Mouse (Mus musculus): Measurements from ENCODE around the gene Myl4. TPM values are rescaled to one million over a fixed set of nuclear protein-coding genes. Genes with fewer than 3 reads are reported as not detected.

Myl4 gene
- polyA plus RNA-seq, 1 experiment from 2014 or later, result 1.7 TPM

DNA sequence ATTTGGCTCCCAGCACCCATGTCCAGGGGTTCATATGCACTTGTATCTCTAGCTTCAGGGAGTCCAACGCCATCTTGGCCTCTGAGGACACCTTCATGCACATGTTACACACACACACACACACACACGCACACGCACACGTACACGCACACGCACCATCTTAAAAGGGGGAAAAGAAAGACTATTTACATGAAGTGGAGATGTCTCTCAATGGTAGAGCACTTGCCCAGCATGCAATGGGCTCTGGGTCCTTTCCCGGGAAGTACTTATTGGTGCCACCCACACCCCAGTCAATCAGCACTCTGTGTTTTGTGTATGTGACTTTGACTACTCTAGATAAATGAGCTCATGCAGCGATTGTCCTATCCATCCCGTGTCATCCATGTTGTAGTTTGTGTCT is 37.4 kb downstream of the Myl4 start:
- no peaks in the 10 kb centered on the region for H3K4me1 ChIP-seq (ENCODE audit: control insufficient read depth, insufficient read depth, low read length)
- H3K36me3 ChIP-seq (ENCODE audit: control insufficient read depth, insufficient read depth, low read length), result no peaks in the 10 kb centered on the region
- no peaks in the 10 kb centered on the region for H3K27me3 ChIP-seq (replicated peaks; ENCODE audit: control insufficient read depth, insufficient read depth, low read length)
- H3K4me2 ChIP-seq (ENCODE audit: low read length), result no peak overlapping the region
- WGBS, result 92% methylated on average over 9 of the region's 9 CpGs
- no peak overlapping the region for H3K9ac ChIP-seq (ENCODE audit: low read length)
- ATAC-seq (no peak), DNase-seq (ENCODE audit: low spot score) (no peak)
- H3K4me3 ChIP-seq (ENCODE audit: low read depth, low read length), result no peak overlapping the region
- H3K27ac ChIP-seq (ENCODE audit: low read depth, low read length), result no peak overlapping the region
- H3K9me3 ChIP-seq (replicated peaks; ENCODE audit: control insufficient read depth, low read length), result no peaks in the 10 kb centered on the region

DNA sequence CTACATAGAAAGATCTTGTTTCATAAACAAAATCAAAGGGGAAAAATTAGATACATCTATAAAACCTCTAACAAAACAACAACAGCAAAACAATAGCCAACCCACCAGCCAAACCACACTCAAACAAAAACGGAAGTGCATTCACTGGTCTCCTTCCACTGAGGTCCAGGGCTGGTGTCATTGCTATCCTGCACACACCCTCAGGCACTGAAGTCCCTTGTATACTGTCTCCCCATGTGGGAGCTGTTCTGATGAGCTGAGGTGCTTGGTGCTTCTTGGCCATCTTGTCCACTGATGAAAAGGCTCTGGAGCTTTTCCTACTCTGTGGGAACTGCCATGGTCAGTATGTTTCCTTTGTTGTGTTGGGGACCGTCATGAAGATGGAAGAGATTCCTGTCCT is 38.0 kb downstream of the Myl4 start:
- Histone ChIP-seq H3K27me3 (replicated peaks; ENCODE audit: control insufficient read depth, insufficient read depth, low read length) (no peaks in the 10 kb centered on the region), H3K9ac (ENCODE audit: low read length) (no peak overlapping the region), H3K36me3 (ENCODE audit: control insufficient read depth, insufficient read depth, low read length) (no peaks in the 10 kb centered on the region), H3K4me1 (ENCODE audit: control insufficient read depth, insufficient read depth, low read length) (no peaks in the 10 kb centered on the region), H3K27ac (ENCODE audit: low read depth, low read length) (no peak overlapping the region), H3K4me3 (ENCODE audit: low read depth, low read length) (no peak overlapping the region), H3K4me2 (ENCODE audit: low read length) (no peak overlapping the region), H3K9me3 (replicated peaks; ENCODE audit: control insufficient read depth, low read length) (no peaks in the 10 kb centered on the region)
- ATAC-seq, result no peak
- no peak for DNase-seq (ENCODE audit: low spot score)
- 96% methylated on average over 2 of the region's 2 CpGs for WGBS

DNA sequence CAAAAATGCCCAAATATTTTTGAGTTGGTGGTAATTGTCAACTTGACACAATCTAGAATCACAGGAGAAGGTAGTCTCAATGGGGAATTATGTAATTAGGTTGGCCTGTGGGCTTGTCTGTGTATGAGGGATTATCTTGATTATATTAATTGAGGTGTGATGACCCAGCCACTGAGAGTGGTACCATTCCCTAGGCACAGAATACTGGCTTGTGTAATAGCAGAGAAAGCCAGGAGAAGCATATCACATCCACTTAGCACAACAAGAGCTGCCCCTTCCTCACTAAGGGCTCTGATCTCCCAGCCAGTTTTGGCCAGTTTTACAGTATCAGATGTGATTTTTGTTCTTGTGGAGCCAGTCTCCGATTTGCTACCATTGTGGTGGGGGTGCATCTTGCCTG is 39.1 kb downstream of the Myl4 start:
- WGBS, result 80% methylated on average over 1 of the region's 1 CpGs
- no peaks in the 10 kb centered on the region for H3K27me3 ChIP-seq (replicated peaks; ENCODE audit: control insufficient read depth, insufficient read depth, low read length)
- H3K9ac ChIP-seq (ENCODE audit: low read length), result no peak overlapping the region
- no peak overlapping the region for H3K4me3 ChIP-seq (ENCODE audit: low read depth, low read length)
- H3K36me3 ChIP-seq (ENCODE audit: control insufficient read depth, insufficient read depth, low read length), result no peaks in the 10 kb centered on the region
- no peaks in the 10 kb centered on the region for H3K4me1 ChIP-seq (ENCODE audit: control insufficient read depth, insufficient read depth, low read length)
- DNase-seq (ENCODE audit: low spot score), result no peak
- H3K4me2 ChIP-seq (ENCODE audit: low read length), result no peak overlapping the region
- H3K9me3 ChIP-seq (replicated peaks; ENCODE audit: control insufficient read depth, low read length), result no peaks in the 10 kb centered on the region
- no peak for ATAC-seq
- H3K27ac ChIP-seq (ENCODE audit: low read depth, low read length), result no peak overlapping the region

DNA sequence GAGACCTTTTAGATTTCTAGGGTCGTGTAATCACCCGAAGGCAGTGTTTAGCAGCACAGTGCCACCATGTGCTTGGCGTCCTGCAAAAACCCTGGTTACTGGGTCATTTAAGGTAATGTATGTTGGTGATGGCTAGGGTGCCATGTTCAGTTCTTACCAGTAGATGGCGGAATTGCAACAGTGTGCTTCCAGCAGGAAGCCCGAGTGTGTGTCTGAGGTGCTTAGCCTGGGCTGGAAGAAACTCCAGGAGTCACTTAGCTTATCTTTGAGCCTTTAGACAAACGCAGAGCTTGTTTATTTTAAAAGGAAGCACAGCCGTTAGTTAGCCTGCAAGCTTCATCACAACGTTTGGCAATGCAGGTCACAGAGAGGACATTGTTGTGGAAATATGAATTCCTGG is 39.7 kb downstream of the Myl4 start:
- ATAC-seq, result peak; percentile 68
- H3K4me2 ChIP-seq (ENCODE audit: low read length), result no peak overlapping the region
- no peaks in the 10 kb centered on the region for H3K36me3 ChIP-seq (ENCODE audit: control insufficient read depth, insufficient read depth, low read length)
- H3K9ac ChIP-seq (ENCODE audit: low read length), result no peak overlapping the region
- no peaks in the 10 kb centered on the region for H3K9me3 ChIP-seq (replicated peaks; ENCODE audit: control insufficient read depth, low read length)
- H3K4me3 ChIP-seq (ENCODE audit: low read depth, low read length), result no peak overlapping the region
- DNase-seq (ENCODE audit: low spot score), result peak; percentile 88
- 5% methylated on average over 8 of the region's 8 CpGs for WGBS
- no peaks in the 10 kb centered on the region for H3K4me1 ChIP-seq (ENCODE audit: control insufficient read depth, insufficient read depth, low read length)
- H3K27ac ChIP-seq (ENCODE audit: low read depth, low read length), result no peak overlapping the region
- H3K27me3 ChIP-seq (replicated peaks; ENCODE audit: control insufficient read depth, insufficient read depth, low read length), result no peaks in the 10 kb centered on the region

DNA sequence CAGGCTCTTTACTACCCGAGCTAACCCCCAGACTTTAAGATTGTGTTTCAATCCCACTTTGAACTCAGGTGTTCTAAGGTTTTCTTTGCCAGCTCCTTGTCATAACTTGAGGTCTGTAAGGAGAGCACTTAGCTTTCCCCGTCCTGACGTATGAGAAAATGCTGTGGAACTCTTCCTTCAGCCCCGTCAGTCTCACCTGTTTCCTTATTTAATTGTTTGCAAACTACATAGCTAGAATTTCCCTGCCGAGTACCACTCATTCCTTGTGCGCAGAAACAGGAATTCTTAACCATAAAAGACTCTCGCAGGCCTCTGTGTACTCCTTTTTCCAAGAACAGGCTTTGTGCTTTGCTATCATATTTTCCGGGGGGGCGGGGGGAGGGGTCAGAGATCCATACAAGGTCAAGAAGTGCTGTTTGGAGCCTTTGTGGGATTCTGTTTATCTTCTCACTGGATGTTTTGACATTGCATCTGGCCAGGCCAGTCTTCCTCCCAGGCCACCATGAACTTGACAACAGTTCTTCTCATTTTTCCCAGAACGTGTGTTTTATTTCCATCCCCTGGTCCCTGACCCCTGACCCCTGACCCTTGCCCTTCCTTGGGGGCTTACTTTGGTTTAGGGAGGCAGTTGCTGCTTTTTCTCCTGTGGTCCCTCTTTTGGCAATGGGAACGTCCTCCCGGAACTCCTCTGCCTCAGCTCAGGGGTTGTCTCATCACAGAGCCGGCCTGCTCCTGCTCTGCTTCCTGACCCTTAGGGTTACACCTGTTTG is 41.8 kb downstream of the Myl4 start:
- no peak for ATAC-seq
- no peak overlapping the region for H3K9ac ChIP-seq (ENCODE audit: low read length)
- H3K36me3 ChIP-seq (ENCODE audit: control insufficient read depth, insufficient read depth, low read length), result no peaks in the 10 kb centered on the region
- H3K27ac ChIP-seq (ENCODE audit: low read depth, low read length), result no peak overlapping the region
- no peaks in the 10 kb centered on the region for H3K4me1 ChIP-seq (ENCODE audit: control insufficient read depth, insufficient read depth, low read length)
- 80% methylated on average over 13 of the region's 13 CpGs for WGBS
- H3K27me3 ChIP-seq (replicated peaks; ENCODE audit: control insufficient read depth, insufficient read depth, low read length), result no peaks in the 10 kb centered on the region
- H3K4me3 ChIP-seq (ENCODE audit: low read depth, low read length), result no peak overlapping the region
- H3K4me2 ChIP-seq (ENCODE audit: low read length), result no peak overlapping the region
- no peak for DNase-seq (ENCODE audit: low spot score)
- H3K9me3 ChIP-seq (replicated peaks; ENCODE audit: control insufficient read depth, low read length), result no peaks in the 10 kb centered on the region

DNA sequence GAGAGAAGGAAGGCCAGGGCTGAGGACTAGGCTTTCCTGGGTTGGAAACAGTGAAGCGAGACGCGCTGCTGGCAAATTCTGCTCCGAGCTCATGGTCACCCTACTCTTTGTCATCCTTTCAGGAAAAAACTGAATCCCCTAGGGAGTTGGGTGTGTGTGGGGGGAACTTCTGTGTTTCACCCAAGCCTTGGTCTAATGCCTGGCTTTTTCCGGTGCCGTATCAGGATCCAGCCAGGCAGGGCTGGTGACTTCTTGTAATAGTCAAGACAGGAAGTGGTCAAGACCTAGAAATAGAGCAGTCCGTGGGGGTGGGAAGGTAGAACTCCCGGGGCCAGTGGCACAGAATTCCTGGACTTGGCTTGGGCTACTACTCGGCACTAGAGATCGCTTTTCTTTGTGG is 45.9 kb downstream of the Myl4 start:
- Histone ChIP-seq H3K27ac (ENCODE audit: low read depth, low read length) (no peak overlapping the region), H3K36me3 (ENCODE audit: control insufficient read depth, insufficient read depth, low read length) (no peaks in the 10 kb centered on the region), H3K27me3 (replicated peaks; ENCODE audit: control insufficient read depth, insufficient read depth, low read length) (no peaks in the 10 kb centered on the region), H3K4me2 (ENCODE audit: low read length) (no peak overlapping the region), H3K4me3 (ENCODE audit: low read depth, low read length) (no peak overlapping the region), H3K4me1 (ENCODE audit: control insufficient read depth, insufficient read depth, low read length) (no peaks in the 10 kb centered on the region), H3K9me3 (replicated peaks; ENCODE audit: control insufficient read depth, low read length) (no peaks in the 10 kb centered on the region), H3K9ac (ENCODE audit: low read length) (no peak overlapping the region)
- ATAC-seq (no peak), DNase-seq (ENCODE audit: low spot score) (no peak)
- WGBS, result 89% methylated on average over 10 of the region's 10 CpGs

DNA sequence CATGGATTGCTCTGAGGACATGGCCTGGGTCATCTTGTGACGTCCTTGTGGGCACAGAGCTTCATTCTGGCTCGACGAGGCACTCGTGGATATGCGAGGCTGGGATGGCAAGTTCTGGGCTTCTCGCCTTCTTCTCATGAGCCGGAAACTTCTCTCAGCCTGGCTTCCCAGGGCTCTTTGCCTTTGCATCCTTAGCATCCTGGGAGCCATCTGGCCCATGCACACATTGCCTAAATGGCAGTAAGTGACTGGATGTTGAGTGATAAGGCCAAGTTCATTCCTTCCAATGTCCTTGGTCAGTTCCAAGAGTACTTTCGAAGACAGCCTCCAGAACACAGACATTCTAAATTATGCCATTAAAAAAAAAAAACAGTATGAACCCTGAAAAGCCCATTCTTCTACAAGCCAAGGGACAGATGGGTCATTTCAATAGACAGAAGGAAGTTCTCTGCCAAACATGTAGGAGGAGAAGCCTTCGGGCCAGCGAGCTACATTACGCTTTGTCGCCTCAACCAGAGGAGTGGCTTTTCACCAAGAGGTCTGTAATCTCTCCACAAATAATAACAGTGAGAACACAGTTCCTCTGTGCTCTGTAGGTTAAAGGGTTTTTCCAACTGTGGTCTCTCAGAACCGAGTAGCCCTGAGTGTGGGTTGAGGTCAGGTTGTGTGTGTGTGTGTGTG is 48.9 kb downstream of the Myl4 start:
- DNase-seq (ENCODE audit: low spot score), result no peak
- Histone ChIP-seq H3K4me2 (ENCODE audit: low read length) (no peak overlapping the region), H3K36me3 (ENCODE audit: control insufficient read depth, insufficient read depth, low read length) (no peaks in the 10 kb centered on the region), H3K27ac (ENCODE audit: low read depth, low read length) (no peak overlapping the region), H3K4me1 (ENCODE audit: control insufficient read depth, insufficient read depth, low read length) (no peaks in the 10 kb centered on the region), H3K27me3 (replicated peaks; ENCODE audit: control insufficient read depth, insufficient read depth, low read length) (no peaks in the 10 kb centered on the region), H3K4me3 (ENCODE audit: low read depth, low read length) (no peak overlapping the region), H3K9me3 (replicated peaks; ENCODE audit: control insufficient read depth, low read length) (no peaks in the 10 kb centered on the region), H3K9ac (ENCODE audit: low read length) (no peak overlapping the region)
- no peak for ATAC-seq
- WGBS, result 86% methylated on average over 13 of the region's 13 CpGs

DNA sequence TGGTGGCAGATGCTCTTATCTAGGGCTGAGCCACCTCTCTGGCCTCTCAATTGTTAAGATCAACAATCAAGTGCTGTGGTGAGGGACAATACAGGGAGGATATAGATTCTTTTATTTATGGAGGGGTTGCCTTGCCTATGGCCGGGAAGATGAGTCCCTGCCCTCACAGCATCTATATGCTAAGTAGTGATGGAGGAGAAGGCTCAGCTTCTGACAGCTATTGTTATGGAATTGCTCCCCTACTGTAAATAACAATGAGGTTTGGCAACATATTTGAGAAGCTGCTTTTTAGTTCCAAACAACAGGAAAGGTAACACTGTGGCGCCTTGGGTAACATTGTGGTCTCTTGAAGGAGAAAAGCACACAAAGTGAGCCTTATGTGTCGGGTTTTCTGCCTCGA is 50.2 kb downstream of the Myl4 start:
- Histone ChIP-seq H3K4me3 (ENCODE audit: low read depth, low read length) (no peak overlapping the region), H3K27me3 (replicated peaks; ENCODE audit: control insufficient read depth, insufficient read depth, low read length) (no peaks in the 10 kb centered on the region), H3K4me1 (ENCODE audit: control insufficient read depth, insufficient read depth, low read length) (no peaks in the 10 kb centered on the region), H3K9ac (ENCODE audit: low read length) (no peak overlapping the region), H3K4me2 (ENCODE audit: low read length) (no peak overlapping the region), H3K36me3 (ENCODE audit: control insufficient read depth, insufficient read depth, low read length) (no peaks in the 10 kb centered on the region), H3K27ac (ENCODE audit: low read depth, low read length) (no peak overlapping the region), H3K9me3 (replicated peaks; ENCODE audit: control insufficient read depth, low read length) (no peaks in the 10 kb centered on the region)
- 51% methylated on average over 4 of the region's 4 CpGs for WGBS
- no peak for DNase-seq (ENCODE audit: low spot score)
- no peak for ATAC-seq

DNA sequence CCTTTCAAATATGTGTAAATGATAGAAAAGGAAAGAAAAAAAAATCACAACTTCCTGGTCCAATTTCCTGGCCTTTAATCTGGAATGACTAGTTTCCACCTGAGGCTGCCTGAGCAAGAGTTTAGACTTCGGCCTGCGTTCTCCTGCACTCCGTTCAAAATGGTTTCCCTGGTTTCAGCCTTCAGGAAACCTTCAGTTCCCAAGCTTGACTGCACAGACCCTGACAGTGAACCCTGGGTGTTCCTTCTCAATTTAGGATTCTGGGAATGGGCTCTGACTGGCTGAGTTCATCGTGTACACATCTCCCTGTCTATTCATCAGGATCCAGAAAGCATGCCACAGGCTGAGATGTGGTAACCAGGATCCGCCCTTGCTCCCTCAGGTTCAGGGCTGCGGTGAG is 53.7 kb downstream of the Myl4 start:
- 50% methylated on average over 6 of the region's 6 CpGs for WGBS
- Histone ChIP-seq H3K9me3 (replicated peaks; ENCODE audit: control insufficient read depth, low read length) (no peaks in the 10 kb centered on the region), H3K27me3 (replicated peaks; ENCODE audit: control insufficient read depth, insufficient read depth, low read length) (peaks cover 13% of the 10 kb centered on the region), H3K36me3 (ENCODE audit: control insufficient read depth, insufficient read depth, low read length) (no peaks in the 10 kb centered on the region), H3K4me1 (ENCODE audit: control insufficient read depth, insufficient read depth, low read length) (peaks cover 4% of the 10 kb centered on the region; the same call in 1 of the 2 replicates), H3K4me3 (ENCODE audit: low read depth, low read length) (no peak overlapping the region), H3K9ac (ENCODE audit: low read length) (no peak overlapping the region), H3K4me2 (ENCODE audit: low read length) (no peak overlapping the region), H3K27ac (ENCODE audit: low read depth, low read length) (no peak overlapping the region)
- ATAC-seq (no peak), DNase-seq (ENCODE audit: low spot score) (no peak)
